Mouse (Mus musculus) 3T3-L1 (cell line): ENCODE measurements around the gene Nenf.

Source experiments
- DNase-seq: peaks from one replicate; pipeline ENCODE4 v3.0.0-alpha.2; 2015; ENCODE audit warnings: low read depth, low spot score

The Nenf gene

DNA sequence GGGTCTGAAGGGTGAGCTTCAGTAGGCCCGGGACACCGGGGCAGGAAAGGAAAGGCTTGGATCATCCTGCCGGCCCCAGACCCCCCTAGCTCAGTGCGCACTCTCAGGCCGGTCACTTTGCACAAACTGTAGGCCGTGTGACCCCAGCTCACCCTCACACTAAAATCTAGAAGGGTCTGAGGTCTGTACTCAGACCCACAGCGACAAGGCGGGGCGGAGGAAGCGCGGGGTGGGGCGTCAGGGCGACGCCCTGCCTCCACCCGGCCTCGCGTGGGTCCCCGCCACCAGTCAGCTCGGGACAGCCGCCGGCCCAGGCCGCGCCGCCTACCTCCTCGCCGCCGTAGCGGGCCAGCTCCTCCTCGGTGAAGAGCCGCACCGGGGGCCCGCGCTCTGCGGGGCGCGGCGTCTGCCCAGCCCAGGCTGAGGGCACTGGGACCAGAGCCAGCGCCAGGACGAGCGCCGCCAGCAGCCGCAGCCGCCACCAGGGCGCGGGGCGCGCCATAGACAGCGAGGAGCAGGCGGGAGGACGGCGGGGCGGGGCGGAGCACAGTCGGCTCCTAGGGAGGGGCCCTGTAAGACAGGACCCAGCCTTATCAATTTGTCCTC is at the start of gene Nenf:
Gene Nenf (minus strand): TSS at position 604 of the 606 bp plus-strand sequence.
- peak; percentile 61 for DNase-seq

DNA sequence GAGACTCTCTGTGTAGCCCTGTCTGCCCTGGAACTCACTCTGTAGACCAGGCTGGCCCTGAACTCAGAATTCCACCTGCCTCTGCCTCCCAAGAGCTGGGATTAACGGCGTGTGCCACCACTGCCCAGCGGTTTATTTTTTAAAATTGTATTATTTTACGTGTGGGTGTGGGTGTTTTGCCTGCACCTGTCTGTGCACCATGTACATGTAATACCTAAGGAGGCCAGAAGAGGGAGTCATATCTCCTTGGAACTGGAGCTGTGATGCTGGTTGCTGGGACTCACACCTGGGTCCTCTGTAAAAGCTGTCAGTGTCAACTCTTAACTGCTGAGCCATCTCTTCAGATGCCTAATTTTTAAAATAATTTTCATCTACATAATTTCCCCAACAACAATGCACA is 46.5 kb upstream of the Nenf start:
- DNase-seq = peak; percentile 64

DNA sequence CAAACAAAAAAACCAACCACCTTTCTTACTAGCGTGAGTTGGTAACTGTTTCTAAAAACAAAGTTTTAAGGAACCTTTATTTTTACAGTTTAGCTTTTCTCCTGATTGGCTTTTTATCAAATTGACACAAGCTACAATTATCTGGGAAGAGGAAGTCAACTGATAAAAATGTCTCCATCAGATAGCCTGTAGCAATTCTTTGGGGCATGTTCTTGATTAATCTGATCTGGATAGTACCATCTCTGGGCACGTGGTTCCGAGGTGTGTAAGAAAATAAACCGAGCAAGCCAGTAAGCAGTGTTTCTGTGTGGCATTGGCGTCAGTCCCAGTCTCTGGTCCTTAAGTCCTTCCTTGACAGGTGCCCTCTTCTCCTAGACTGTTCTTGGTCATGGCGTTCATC is 44.4 kb upstream of the Nenf start:
- no peak for DNase-seq

DNA sequence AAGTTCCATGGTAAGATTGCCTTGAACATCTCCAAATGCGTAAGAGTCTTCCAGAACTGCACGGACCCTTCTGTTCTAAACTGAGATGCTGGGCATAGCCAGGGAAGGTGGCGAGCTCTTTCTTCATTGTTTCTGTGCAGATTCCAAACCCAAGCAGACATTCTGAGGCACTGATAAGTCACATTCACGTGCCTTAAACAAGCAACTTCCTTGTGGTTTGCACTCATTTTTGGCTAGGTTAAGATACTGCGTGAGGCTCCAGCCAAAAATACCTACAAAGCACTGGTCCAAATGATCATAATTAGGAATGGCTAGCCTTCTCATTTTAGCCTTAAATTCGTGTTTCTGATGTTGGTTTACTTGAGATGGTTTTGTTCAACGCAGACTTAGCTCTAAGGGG is 41.5 kb upstream of the Nenf start:
- DNase-seq = no peak

DNA sequence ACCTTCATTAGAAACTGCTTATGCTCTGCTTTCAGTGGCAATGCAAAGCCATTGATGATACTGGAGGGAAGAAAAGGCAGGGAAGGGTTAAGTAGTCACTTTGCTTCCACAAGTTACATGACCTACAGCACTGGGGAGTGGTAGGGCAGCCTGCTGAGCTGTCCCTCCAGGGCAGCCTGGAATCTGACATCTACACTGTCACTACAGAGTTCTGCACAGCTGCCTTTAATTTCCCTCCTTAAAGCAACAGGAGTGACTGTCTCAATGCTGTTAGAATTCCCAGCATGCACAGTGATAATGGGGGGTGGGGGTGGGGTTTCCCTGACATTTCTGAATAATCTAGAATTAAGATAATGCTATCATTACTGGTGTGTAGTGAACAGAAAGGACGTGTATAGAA is 38.9 kb upstream of the Nenf start:
- no peak for DNase-seq

DNA sequence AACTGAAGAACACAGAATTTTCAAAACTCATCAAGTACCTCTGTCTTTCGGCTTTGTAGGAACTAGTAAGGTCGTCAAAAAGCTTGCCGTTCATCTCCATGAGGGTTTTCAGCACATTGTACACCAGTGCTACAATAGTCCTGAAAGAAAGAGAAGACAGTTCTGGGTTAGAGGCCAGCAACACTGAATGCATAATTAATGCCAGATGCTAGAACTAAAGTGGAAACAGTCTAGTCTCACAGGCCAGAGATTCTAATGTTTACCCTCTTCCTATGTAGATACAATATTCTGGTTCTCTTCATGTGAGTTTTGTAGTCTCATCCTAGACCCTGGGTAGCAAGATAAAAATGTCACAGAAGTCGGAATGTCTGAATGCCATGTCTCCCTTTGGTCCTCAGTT is 35.8 kb upstream of the Nenf start:
- peak; percentile 46 for DNase-seq

DNA sequence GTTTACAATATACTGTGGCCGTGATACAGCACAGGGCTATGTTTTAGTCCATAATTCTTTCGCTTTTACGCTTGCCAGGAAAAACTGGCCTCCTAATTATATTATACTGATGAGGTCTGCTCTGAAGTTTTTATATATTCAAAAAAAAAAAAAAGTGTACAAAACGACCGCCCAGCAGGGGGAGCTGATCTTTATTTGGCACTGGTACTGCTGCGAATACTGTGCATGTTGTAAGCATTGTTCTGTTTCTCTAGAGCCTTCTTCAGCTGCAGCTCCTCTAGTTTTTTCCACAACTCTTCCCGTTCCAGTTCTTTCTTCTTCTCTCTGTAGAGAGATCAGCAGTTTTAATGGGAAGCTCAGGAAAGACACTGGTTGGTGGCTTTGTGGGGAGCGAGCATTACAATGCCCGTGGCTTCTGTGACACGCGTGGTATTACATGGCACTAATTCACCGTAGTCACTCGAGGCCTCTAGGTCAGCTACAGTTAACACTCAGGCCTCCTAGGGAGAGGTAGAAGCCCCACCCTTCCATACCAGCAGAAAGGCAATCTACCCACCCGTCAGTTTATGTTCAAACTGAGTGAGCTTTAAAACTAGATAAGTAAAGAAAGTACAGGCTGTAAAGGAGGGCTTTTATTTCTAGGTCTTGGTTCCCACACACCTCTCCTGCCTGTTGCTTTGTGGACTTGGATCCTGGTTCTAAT is 34.9 kb upstream of the Nenf start:
- DNase-seq = peak; percentile 78

DNA sequence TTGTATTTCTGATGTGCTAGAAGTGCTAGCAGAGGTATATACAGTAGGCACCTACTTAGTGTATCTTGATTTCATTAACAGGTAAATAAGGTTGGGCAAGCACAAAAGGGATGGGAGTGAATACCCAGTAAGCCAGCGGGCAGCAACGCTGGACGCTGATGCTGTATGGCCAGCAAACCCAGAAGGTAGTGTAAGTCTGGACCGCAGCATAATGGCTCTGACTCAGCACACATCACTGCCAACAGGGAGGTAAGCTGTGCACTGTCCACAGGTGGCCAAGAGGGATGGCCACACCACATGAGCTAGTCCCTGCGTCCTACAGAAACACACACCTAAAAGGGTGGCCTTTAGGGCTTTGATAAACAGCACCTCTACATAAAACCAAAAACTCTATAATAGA is 32.4 kb upstream of the Nenf start:
- no peak for DNase-seq

DNA sequence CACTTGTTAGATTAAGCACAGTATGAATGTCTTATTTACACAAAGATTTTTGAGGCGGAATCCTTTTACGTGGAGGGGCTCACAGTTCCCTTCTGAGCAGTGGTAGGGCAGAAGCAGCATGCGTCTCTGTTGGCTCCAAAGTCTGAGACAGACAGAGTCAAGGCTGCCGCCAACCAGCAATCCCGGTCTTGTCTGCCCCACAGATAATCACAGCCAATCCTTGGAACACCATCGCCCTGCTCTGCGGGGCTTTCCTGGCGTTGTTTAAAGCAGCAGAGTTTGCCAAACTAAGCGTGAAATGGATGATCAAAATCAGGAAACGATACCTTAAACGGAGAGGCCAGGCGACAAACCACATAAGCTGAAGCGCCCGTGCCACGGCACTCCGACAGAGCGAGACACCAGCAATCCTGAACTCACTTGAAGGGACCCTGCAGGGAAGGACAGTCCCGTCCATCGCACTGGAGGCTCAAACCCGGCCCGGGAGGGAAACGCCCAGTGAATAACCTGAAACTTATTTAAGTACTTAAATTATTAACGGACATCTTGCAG is 31.6 kb upstream of the Nenf start:
- DNase-seq = no peak

DNA sequence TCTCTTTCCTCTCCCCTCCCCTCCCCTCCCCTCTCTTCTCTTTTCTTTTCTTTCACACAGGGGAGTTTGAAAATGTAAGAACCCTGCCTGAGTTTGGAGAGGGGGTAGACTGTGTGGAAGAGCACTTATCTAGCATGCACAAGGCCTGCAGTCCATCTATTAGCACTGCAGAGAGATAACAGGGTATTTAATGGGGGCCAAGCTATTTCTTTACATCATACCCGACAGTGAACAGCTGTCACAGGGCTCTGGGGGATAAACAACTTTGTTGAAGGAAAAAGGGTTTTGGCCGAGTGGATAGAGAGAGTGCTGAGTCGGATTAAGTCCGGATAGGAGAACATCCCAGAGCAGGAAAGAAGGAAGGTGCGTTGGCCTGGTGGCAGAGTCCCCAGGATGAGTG is 31.0 kb upstream of the Nenf start:
- DNase-seq = no peak

DNA sequence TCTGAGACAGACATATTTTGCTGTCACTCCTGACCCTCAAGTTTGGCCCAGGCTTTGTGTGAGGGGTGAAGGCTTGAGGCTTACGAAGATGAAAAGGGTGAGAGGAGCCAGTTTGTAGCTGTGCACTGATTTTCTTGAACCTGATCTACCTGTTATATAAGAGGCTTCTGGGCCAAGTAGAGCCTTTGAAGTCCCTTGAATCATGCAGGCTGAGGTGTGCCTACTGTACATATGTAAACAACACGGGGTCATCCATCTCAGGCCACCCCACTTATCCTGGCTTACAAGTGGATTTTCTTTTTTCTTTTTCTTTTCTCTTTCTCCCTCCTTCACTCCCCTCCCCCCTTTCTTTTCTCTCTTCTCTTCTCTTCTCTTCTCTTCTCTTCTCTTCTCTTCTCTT is 30.6 kb upstream of the Nenf start:
- no peak for DNase-seq

DNA sequence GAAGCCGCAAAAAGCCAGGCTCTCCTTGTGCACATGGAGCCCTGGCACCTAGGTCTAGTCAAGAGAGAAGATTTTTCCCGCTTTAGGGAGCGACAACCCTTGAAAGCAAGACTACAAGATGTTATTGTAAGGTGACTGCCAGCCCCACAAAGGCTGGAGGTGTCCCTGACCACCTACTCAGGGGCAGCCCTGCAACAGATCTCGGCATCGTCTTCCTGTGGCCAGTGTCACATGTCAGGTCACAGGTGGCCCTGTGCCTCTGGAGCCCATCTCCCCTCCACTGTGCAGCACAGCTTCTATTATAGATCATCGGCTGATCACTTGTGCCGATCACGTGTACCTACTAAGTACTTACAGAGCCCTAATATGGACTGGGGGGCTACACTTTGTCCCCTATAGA is 29.6 kb upstream of the Nenf start:
- DNase-seq = no peak

DNA sequence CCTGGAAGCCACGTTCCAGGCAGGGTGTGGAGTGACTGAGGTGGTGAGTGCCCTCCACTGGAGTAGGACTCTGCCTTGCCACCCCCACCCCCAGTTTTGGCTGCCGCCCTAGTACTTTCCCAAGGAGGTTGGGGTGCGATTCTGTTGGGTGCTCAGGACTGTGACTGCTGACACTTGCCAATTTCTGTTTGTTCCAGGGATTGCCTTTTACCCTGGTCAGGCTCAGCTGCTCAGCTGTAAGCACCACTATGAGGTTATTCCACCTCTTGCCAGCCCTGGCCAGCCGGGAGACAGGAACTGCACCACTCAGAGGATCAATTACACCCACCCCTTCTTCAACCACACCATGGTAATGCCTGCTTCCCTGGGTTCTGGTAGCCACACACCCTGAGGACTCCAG is 22.5 kb upstream of the Nenf start:
- no peak for DNase-seq

DNA sequence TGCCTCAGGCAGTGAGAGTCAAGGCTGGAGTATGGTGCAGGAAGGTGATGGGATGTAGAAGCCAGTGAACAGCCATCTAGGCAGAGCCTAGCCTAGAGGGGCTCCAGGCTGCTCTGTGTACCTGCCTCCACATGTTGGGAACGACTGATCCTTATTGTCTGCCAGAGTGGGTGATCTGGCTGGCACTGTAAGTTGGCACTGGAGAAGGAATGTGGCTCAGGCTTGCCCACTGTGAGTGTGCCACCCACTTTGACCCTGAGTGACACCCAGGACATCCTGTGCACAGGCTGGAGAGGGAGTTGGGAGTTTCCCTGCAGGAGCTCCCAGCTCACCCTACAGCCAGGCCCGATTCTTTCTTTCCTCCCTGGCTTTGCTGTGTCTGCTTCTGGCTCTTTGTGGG is 21.9 kb upstream of the Nenf start:
- DNase-seq = no peak

DNA sequence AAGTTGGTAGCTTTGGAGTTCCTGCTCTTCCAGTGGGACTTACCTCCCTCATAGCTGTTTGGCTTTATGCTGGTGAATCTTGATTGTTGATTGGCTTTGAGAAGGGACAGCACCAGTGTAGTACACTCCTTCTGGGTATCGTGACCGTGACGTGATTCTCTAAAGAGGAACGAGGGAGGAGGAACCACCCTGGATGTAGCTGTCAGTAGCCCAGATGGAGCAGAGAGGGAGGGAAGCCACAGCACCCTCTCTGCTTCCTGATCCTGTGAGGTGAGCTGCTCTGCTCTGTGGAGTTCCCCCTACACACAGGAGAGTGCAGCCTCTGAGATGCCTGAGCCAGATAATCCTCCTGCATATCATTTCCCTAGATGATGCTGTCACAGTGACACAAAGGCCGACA is 16.5 kb upstream of the Nenf start:
- no peak for DNase-seq

DNA sequence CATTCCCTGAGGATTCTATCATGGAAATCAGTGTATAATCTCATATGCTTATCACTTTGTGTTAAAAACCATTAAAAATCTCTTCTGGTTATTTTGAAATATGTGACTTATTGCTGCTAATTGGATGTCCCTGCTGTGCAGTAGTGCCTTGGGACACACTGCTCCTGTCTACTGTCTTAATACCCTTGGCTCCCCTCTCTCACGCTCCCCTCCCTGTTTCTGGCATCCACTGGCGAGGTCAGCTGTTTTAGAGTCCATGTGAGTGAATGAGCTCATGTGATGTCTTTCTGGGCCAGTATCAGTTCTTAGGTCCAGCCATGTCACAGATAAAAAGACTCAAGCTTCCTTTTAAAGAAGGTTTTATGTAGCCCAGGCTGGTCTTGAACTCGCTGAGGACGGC is 12.4 kb upstream of the Nenf start:
- DNase-seq = no peak

DNA sequence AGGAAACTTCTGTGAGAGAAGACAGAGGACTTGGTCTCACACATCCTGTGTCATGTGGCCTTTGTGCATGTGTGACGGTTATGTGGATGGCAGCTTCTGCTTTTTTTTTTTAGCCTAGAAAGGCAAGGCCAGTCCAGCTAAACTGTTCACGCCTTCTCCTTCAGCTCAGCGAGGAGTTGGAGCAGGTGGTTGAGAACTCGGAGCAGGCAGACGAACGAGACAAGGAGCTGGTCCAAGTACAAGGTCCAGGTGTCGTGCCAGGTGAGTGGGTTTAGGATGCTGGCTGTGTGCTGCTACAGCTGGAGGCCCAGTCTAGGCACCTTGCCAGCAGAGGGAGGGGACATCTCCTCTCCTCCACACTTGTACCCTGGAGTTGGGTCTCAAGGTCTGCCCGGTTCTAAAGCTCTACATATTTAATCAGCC is 10.0 kb upstream of the Nenf start:
- DNase-seq = no peak

DNA sequence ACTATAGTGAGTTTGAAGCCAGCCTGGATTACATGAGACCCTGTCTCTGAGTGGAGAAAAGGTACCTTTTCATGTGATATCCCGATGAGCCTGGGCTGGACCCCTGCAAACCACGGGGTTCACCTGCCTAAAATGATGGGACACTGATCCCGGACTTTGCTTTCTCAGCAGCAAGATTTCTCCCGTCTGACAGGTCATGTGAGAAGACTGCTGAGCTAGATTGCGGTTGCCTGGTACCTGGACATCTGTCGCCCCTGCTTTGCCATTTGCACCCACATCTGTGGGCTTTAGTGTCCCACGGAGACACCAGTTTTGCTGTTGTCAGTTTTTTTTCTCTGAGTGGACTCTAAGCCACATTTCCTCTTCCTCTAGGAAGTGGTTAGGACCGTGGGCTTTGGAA is 9.3 kb upstream of the Nenf start:
- DNase-seq = no peak

DNA sequence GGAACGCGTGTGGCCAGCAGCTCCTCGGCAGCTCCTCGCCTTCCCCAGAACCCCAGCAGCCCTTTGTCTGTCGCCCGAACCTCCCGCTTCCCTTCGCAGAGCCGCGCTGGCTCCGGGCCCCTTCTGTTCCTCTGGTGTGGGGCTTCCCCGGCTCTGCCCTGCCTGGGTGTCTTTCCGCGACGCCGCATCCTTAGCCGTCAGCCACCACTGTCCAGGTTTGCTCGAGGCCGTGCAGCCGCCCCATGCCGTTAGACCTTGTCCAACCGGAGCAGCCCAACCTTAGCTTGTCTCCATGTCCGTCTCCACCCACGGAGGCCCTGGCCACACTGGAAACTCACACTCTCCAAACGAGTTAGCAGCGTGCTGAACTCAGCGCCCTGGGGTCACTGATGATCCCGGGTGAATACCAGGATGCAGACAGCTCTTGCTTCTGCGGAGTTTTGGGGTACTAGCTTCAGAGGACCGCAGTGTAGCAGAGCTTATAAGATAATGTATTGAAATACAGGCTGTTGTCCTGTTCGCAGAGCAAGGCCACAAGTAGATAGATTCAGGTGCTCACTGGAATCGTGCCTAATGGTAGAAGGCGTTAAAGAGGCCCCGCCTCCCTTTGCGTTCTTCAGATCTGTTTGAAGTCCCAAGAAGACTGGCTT is 8.4 kb upstream of the Nenf start:
- peak; percentile 39 for DNase-seq

DNA sequence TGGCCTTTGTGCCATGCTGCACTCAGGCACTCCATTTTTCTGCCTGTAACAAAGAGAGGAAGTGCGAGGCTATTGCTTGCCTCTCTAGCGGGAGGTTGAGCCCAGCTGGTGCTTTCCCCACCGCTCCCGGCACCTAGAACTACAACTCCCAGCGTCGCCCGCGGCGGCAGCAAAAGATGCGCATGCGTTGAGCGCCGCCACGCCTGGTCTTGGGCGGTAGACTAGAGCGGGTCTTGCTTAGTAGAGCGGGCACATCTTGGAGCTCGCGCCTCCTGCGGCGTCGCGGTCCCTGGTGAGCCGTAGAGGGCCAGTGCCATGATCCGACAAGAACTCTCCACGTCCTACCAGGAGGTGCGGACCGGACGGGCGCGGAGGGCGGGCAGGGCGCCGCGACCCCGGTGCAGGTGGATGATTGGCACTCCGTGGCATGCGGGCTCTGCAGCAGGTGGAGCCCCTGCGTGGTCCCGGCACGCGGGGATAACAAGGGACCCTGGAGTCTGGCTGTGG is 7.8 kb upstream of the Nenf start, which contains the start of gene Tmem206:
Gene Tmem206 (plus strand): TSS at position 187 of the 507 bp plus-strand sequence.
- DNase-seq = peak; percentile 93

DNA sequence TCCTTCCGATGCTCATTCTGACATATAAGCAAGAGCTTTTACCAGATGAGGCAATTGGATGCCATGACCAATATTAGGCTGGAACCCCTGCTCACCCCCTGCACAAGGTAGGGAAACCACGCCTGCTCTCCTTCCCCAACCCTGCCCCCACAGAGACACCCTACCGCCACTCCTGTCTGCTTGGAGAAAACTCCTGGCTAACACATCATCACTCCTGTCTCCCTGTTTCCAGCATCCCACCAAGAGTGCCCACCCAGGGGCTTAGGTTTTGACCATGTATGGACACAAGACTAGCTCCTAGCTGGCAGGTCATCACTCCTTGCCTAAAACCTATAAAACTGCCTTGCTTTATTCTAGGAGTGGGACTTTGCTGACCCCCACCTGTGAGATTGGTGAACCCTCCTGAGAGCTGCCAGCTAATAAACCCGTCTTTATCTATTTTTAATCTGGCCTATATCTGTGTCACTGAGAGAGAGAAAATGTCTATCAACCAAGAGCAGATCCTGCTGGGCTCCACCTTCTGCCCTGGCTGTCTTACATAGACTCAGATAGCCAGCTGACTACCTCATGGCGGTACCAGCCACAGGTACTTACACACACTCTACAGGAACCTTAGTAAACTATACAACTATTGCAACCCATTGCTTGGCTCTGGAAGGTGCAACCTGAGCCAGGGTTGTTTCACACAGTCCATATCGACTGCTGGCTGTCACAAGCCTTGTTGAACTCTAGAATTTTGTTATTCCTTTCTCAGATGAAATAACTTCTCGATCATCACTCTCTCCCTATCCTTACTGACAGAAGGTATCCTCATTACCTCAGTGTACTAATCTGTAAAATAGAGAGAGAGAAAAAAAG is 7.0 kb upstream of the Nenf start:
- DNase-seq = no peak

DNA sequence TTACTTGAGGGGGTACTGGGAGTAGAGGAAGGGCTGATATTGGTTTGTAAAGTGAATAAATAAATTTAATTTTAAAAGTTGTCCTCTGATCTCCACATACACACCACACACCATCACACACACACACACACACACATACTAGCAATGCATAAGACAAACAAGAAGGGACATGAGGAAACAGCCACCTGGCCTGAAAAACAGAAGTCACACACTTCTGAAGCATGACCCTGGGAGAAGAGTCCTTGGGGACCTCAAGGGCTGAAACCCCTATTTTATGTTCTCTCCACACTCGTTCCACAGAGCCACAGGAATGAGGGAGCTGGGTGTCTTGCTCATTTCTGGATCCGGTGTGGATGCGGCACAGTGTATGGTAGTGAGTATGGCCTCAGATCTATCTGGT is 5.4 kb upstream of the Nenf start:
- DNase-seq = no peak
